Mouse (Mus musculus) left cerebral cortex, postnatal 14 days (tissue): ENCODE data around the gene Nfx1. TPM values are rescaled to one million over a fixed set of nuclear protein-coding genes. Genes with fewer than 3 reads are reported as not detected.
"Not testable (repeated sequence)": the region's sequence is repeated elsewhere in the genome, so short reads cannot be mapped to it uniquely, and the experiment has no call there.

ENCODE experiments used
- DNase-seq, 2 experiments: peaks; one replicate each; pipeline ENCODE4 v3.0.0; 2021 to 2022; ENCODE audit warnings: low spot score in 2 of 2, mixed read lengths in 1 of 2
- intact Hi-C: fragments of 180-260 bp; cut with DNase I; formaldehyde crosslinking; loops from one replicate; pipeline ENCODE4 v1.15.1; 2025
- long read RNA-seq, 2 experiments: library from polyadenylated mRNA; stranded (forward); transcript quantifications; one replicate each; pipeline ENCODE4 v2.0.0; 2021
- total RNA-seq, 2 experiments: library from RNA; stranded (reverse); gene quantifications; 2 replicates each; pipeline ENCODE4 v1.2.3; 2021

Nfx1 gene
- total RNA-seq, result 10 to 100 TPM; 59.1 to 62.0 TPM
- long read RNA-seq, experiment 1, full-length matches to known transcripts, result 40 of 56 reads
- long read RNA-seq, experiment 1, partial matches to known transcripts, result 11 of 56 reads
- long read RNA-seq, experiment 1, other reads (novel, unspliced or antisense), result 5 of 56 reads
- long read RNA-seq, experiment 2, full-length matches to known transcripts, result 23 of 37 reads
- long read RNA-seq, experiment 2, partial matches to known transcripts, result 6 of 37 reads
- long read RNA-seq, experiment 2, other reads (novel, unspliced or antisense), result 8 of 37 reads

DNA sequence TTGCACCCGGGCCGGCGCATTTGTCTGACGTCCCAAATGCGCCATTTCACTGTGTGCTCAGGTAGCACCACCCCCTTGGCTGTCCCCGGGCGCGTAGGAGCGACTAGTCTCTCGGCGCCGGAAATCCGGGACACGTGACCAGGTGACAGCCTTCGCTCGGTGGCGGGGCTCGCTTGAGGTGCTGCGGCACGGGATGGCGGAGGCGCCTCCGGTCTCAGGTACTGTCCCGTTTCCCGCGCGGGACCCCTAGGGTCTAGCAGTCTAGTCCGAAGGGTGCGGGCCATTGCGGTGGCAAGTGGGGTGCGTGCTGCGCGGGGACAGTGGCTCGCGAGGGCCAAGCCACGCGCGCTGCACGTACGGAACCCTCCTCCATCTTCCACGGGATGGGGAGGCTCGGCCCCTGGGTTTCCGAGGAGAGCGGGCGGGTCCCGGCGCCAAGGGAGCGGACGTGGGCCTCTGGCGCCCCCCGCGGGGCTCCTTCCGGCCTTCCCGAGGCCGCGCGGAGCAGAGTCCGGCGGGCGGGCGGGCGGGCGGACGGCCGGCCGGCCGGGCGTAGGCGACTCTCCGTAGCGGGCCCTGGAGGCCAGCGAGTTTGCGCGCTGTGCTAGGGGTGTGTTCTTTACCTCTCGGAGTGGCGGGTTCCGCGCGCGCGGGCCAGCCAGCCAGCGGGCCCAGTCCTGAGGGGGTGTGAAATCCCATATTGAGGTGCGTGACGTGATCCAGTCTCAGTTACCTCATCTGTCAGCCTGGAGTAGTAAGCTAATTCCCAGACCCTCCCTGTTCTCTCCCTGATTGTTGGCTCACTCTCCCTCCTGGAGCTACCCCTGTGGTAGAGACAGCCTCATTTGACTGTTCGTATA, at the start of gene Nfx1:
Gene Nfx1, plus strand, starts transcription at position 65 of the 860 bp plus-strand sequence.
- intact Hi-C loops, result no loop called here
- peak; percentile 97 for DNase-seq

DNA sequence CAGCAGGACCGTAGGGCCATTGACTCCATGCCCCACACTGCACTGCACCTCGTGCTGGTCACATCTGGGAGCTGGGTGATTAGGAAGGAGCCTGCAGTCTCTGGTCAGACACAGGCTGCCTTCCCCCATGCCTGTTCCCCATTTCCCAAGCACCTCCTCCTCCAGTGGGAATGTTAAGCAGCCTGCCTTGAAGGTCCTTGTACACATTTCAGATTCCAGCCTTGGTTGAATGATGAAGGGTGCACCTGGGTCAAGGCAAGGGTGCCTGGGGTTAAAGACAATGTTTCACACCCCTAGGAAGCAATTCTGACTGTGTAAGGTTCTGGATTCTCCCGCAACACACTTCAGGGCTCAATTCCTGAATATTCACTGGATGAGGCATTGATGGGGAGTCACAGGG, 49.4 kb upstream of the Nfx1 start:
- intact Hi-C loops, result no loop called here

DNA sequence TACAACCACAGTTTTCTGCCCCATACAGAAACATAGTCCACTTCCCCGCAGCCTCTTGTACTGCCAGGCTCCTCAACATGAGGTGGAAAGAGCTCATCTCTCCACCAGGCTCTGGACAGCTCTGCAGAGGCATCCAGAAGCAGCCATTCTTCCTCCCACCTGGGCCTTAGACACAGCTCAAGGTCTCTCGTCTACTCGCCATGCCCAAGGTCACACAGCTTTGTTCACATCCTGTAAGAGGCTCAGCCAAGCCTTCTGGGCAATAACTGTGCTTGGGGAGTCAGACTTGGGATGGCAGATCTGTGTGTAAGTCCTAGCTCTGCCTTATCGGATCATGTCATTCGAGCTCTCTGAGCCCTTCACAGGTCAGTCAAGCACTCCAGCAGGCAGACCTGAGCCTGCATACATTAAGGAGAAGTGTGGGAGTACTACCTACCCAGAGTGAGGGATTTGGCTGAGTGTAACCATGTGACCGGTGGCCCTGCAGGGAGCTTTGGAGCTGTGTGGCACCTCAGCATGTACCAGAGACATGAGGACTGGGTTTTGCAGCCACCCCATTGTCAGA, 47.5 kb upstream of the Nfx1 start:
- intact Hi-C loops, result no loop called here
- DNase-seq, result no peak

More for the DNA sequence above, 49.4 kb upstream of the Nfx1 start:
- DNase-seq, result no peak

DNA sequence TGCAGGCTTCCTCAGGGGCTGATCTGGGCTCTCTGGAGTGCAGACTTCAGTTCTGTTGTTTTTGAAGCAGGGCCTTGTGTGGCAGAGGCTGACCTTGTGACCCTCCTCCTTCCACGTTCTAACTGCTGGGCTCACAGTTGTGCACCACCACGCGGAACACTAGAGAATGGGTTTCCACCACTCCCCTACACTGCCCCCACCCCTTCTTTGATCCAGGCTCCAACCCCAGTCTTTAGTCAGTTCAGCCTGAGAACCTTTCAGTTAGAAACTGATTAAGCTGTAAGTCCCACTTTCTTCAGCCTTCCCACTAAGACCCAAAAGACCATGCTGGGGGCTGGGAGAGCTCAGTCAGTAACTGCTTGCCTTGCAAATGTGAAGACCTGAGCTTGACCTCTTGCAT, 45.1 kb upstream of the Nfx1 start:
- DNase-seq, result no peak
- intact Hi-C loops, result no loop called here

DNA sequence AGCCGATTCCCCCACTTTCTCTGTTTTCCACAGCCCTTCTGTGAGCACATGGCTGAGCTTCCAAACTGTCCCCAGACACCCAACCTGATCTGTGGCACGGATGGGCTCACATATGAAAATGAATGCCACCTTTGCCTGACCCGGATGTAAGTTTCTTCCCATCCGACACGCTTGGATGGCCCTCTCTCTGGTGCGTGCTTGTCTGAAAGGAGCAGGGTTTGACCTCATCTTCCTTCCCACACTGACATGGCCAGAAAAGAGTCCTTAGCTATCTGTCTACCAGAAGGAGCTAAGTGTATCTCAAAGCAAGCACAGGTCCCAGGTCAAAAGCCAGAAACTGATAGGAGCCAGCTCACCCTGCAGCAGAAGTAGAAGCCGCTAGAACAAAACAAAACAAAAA, 41.7 kb upstream of the Nfx1 start:
- no peak for DNase-seq
- intact Hi-C loops, result no loop called here

DNA sequence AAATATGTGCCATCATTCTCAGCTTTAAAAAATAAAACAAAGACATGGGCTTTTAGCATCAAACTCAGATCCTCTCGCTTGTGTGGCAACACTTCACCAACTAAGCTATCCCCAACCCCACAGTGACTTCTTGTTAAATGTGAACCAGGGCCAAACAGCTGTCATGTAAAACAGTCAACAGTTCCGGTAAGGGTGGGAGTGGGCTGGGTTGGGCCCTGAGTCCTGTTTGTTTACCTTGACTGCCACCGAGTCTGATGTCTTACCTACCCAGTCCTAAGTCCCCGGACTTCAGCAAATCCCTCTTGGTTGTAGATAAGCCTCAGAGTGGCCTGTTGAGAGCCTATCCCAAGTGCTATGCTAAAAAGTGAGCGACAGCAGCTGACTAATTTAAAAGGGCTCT, 37.0 kb upstream of the Nfx1 start:
- no peak for DNase-seq
- intact Hi-C loops, result no loop called here

DNA sequence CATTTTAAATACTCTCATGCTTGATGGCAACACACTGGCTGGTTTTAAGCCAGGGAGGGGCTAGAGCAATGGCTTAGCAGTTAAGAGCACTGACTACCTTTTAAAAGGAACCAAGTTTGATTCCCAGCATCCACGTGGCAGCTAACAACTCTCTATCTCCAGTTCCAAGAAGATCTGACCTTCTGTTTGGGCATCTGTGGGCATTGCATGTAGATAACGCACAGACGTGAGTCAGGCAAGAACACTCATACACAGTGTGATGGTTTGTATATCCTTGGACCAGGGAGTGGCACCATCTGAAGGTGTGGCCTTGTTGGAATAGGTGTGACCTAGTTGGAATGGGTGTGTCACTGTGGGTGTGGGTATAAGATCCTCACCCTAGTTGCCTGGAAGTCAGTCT, 36.3 kb upstream of the Nfx1 start:
- intact Hi-C loops, DNase-seq: not testable (repeated sequence)

DNA sequence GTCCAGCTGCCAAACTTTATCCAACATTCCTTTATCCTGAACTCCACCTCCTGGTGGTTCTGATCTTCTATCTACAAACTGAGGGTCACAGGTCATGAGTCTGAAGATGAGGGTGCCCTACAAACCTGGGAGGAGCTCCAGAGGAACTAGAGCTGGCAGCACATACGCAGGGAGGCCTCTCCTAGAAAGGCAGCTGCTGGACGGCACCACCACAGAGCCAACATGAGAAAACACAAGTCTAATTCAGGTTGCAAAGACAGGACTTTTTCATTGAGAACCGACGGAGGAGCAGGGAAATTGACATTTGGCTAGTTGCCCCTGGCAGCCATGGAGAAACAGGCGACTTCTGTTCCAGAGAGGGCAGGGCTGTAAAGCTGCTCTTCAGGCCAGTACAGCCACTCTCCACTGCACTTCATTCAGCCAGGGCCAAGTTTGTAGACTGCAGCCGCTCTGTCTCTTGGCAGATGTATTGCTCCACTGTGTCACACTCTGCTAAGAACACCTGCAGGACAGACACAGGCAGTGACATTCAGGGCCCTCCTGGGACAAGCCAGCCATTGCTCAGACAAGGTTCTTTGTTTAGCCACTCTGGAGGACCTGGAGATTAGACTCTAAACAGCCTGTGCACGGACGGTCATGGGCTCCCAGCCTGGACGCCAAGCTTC, 34.4 kb upstream of the Nfx1 start:
- DNase-seq, result peak; percentile 61 to 75
- intact Hi-C loops, result no loop called here

DNA sequence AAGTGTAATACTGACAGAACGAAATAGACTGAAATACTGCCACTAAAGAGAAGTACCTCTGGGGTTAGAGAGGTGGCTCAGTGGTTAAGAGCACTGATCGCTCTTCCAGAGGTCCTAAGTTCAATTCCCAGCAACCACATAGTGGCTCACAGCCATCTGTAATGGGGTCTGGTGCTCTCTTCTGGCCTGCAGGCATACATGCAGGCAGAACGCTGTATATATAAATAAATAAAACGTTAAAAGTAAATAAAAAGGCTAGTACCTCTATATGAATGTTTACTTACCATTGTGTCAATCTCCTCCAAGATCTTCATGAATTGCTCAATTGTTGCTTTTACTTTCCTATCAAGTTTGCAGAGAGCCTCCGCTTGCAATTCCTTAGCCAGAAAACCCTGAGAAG, 31.9 kb upstream of the Nfx1 start:
- intact Hi-C loops, result no loop called here
- DNase-seq, result no peak

DNA sequence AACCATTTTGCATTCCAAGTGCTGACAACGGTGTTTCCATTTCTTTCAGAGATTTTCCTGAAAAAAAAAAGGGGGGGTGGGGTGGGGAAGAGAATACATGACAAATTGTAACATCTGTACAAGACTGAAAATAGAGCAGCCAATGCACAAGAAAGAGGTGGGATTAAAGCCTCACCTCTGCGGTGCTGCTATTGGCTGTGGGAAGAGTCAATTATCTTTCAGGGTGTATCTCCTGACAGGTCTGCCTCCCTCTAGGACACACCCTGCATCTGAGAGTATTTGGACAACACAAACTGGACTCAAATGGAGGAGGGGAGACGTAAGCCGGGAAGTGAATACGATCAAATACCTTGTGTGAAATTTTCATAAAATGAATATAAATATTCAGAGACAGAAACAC, 27.1 kb upstream of the Nfx1 start:
- intact Hi-C loops, result no loop called here
- DNase-seq, result no peak

DNA sequence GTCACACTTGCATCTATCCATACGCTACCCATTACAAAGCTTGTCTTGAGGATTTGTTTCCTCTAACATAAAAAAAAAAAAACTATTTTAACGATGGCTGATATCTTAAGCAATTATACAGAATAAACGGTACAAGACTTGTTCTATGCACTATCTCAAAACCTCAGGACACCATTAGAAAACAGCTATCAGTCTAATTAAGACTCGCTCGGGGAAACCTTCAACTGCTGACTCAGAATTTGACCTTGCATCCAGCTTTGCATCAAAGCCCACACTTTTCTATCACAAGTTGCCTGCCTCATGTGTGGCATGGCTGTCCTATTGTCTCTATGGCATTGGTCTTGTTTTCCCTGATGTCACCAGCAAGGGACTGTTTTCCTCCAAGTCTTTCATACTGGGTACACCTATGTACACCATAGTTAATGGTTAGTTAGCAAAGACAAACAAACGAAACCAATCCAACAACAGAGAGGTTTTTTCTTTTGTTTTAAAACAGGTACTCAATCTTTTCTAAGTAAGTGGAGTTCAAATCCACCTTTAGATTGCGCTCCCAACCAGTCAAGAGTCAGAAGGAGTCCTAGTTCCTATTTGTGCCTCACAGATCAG, 24.1 kb upstream of the Nfx1 start:
- intact Hi-C loops, result no loop called here
- no peak for DNase-seq

DNA sequence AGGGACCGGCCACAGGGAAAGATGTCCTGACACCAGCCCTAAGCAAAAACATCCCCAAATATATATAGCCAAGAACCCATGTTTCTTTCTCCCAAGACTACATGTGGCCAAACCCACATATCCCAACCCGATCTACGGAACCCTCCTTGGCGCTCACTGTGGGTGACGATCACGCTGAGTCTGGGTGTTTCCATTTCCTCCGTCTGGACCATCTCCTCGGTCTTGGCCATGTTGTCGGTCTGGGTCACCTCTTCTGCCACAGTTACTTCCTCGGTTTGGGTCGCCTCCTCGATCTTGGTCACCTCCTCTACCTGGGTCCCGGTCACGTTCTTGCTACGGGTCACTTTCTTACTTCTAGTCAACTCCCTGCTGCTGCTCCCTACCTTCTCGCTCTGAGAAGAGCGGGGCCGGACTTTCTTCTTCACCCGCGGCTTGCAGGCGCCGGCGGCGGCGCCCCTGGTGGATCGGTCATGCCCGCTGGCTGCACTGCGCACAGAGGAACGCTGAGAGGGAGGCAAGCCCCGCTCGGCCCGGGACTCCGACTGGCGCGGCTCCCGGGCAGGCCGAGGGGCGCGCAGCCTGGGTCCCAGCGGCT, 23.0 kb upstream of the Nfx1 start:
- intact Hi-C loops, result no loop called here
- DNase-seq, result peak; percentile 23 to 25

DNA sequence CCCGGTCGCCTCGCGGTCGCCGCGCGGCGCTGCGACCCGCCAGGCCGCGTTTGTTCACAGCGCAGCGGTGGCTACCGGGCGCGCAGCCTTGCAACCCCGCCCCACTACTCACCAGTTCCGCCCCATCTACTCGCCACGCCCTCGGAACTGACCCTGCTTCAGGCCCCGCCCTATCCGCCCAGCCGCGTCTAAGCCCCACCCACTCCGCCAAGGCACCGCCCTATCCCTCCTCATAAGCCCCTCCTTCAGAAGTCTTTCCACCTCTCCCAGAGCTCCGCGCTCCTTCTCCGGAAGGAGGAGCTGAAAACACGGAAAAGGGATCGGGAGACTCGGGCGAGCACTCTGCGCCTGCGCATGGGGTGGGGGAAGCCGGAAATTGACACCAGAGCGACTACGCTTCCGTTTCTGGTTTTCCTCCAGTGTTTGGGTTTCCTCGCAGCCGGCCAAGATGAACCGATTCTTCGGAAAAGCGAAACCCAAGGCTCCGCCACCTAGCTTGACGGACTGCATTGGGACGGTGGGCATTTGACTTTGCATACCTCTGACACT, 22.5 kb upstream of the Nfx1 start, which contains the start of the genes Bag1 and Chmp5:
Gene Bag1, minus strand, starts transcription at position 135 of the 549 bp plus-strand sequence.
Gene Chmp5, plus strand, starts transcription at position 248 of the 549 bp plus-strand sequence.
- intact Hi-C loops, result no loop called here

DNA sequence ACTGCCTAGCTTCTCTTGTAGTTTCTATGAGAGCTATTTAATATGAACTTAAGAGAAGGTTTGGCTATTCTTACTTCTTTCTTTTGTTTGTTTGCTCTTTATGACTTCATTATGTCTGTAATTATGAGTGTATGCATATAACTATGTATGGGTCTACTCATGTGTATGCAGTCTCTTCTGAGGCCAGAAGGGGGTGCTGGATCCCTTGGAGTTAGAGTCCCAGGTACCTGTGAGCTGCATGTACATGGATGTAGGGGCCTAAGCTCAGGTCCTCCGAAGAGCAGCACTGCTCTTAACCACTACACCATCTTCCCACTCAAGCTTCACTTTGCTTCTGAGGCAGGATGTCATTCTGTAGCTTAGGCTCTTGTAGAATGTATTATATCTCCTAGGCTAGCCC, 17.2 kb upstream of the Nfx1 start:
- intact Hi-C loops, result no loop called here
- DNase-seq, result peak in 1 of 2 experiments; percentile 39

More for the DNA sequence above, 22.5 kb upstream of the Nfx1 start, which contains the start of the genes Bag1 and Chmp5:
- peak; percentile 97 to 99 for DNase-seq

DNA sequence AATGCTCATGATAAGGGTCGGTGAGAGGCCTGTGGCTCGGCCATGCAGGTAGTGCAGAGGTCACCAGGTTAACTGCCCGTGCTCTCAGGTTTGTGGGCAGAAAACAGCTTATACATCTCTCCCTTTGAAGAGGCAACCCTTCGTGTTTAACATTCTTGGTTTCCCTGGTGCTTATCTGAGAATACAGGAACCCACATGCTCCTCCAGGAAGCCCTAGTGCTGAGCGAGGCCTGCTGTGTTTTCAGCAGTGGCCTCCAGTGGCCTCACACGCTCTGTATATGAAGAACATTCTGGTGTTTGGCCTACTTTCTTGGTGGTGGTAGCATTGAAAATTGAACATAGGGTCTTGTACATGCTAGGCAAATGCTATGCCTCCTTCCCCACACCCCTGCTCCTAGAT, 14.8 kb upstream of the Nfx1 start:
- DNase-seq, result no peak
- intact Hi-C loops, result no loop called here

DNA sequence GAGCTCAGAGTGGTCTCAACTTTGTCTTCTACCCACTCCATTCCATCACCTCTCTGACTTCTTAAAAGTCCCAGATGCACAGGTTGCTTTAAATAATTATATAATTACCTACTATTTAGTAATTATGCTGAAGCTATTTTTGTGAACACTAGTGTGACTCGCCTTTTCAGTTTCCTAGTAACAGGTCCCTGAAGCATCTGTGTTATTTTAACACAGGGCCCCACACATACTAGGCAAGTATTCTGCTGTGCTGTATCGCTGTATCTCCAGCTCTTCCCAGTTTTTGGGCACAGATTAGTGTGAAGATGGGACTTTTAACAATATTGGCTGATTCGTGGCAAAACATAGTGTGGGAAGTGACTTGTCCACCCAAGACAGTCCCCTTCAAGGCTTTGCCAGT, 7.2 kb upstream of the Nfx1 start:
- peak in 1 of 2 experiments; percentile 23 for DNase-seq
- intact Hi-C loops, result no loop called here

DNA sequence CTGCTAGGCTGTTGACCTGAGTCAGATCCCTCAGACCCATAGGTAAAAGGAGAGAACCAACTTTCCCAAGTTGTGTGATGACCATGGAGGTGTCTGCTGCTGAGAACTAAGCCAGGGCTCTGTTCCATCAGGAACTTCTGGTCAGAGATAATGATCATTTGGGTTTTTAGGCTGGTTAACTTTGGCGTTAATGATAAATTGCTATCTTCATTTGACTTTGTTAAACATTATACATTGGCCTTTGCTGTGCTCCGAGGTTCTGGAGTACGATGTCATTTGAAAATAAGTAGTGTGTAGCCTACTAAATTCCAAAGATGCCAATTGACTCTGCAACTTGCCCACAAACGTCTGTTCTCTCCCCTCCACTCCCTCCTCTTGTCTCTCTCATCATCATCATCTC, 1.5 kb upstream of the Nfx1 start:
- intact Hi-C loops, result no loop called here
- DNase-seq, result no peak

DNA sequence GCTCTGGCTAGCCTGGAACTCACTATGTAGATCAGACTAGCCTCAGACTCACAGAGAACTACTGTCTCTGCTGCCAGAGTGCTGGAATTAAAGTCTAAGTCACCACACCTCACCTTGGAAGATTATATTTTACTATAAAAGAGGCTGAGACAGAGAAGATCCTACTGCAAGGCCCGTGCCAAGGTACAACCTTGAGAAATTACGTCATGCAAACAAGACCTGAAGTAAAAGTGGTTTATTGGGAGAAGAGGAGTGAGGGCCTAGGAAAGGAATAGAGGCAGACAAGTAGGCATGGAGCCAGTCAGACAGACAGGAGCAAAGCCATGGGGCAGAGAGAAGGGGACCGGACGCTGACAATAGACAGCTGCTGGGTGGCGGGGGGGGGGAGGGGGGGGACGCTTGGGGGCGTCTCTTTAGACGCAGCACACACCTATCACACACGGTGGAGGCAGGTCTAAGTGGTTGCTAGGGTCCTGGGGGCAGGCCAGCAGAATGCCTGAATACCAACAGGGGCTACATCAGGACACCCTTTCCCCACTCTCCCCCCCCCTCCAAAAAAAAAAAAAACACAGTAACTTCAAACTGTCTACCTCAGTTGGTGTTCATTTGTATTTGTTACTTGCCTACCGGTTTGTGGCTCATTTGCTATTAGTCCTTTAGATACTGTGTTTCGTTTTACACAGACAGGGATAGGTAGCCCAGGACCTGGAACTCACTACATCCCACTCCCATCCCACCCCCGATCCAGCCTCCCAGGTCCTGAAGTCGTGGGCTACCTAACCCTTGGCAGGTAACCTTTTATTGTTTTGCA, 720 bp upstream of the Nfx1 start:
- intact Hi-C loops, result no loop called here
- no peak for DNase-seq
